Mouse (Mus musculus): ENCODE measurements around the gene Gm12184.

- TF ChIP-seq CTCF (conservative IDR thresholded peaks at IDR 0.05; ENCODE audit: insufficient read depth, insufficient read length, low read depth, low read length) (no peak), POLR2A (IDR thresholded peaks at IDR 0.05; ENCODE audit: low read depth, low read length) (no peak)
Measured at GRCm38 (mm10) chr11:48798308-48798707, 28.1 kb downstream of the Gm12184 start.

Measured in kidney, adult 2 months (tissue).